Mouse (Mus musculus): ENCODE data around the gene Map3k14. TPM values are rescaled to one million over a fixed set of nuclear protein-coding genes. Genes with fewer than 3 reads are reported as not detected.

Gene Map3k14
- total RNA-seq, 2 experiments from 2014 or later, result 1.2 to 2.9 TPM

GRCm38 (mm10) chr11:103219995-103220394 lies 47.3 kb downstream of the Map3k14 start:
- ATAC-seq (replicated peaks; ENCODE audit: low FRiP score, low TSS enrichment, poor library complexity, severe bottlenecking), result no peak

GRCm38 (mm10) chr11:103219259-103219658 lies 48.0 kb downstream of the Map3k14 start:
- no peak for ATAC-seq (replicated peaks; ENCODE audit: low FRiP score, low TSS enrichment, poor library complexity, severe bottlenecking)

- ATAC-seq (replicated peaks; ENCODE audit: low FRiP score, low TSS enrichment, poor library complexity, severe bottlenecking), result no peak
Observed at GRCm38 (mm10) chr11:103218517-103218901, 48.8 kb downstream of the Map3k14 start.

- ATAC-seq (replicated peaks; ENCODE audit: low FRiP score, low TSS enrichment, poor library complexity, severe bottlenecking), result peak; percentile 81
Observed at GRCm38 (mm10) chr11:103217790-103218516, 49.3 kb downstream of the Map3k14 start, which contains the start of gene Spata32. Gene Spata32, minus strand, starts transcription at chr11:103218432.

- ATAC-seq (replicated peaks; ENCODE audit: low FRiP score, low TSS enrichment, poor library complexity, severe bottlenecking), result peak; percentile 53
Observed at GRCm38 (mm10) chr11:103215355-103215754, 51.9 kb downstream of the Map3k14 start.

GRCm38 (mm10) chr11:103213712-103214111 lies 53.6 kb downstream of the Map3k14 start:
- ATAC-seq (replicated peaks; ENCODE audit: low FRiP score, low TSS enrichment, poor library complexity, severe bottlenecking), result no peak

- ATAC-seq (replicated peaks; ENCODE audit: low FRiP score, low TSS enrichment, poor library complexity, severe bottlenecking), result no peak
Observed at GRCm38 (mm10) chr11:103210291-103210690, 57.0 kb downstream of the Map3k14 start.

- ATAC-seq (replicated peaks; ENCODE audit: low FRiP score, low TSS enrichment, poor library complexity, severe bottlenecking), result no peak
Observed at GRCm38 (mm10) chr11:103208458-103208857, 58.8 kb downstream of the Map3k14 start, which contains the start of gene 1700023F06Rik. Gene 1700023F06Rik, minus strand, starts transcription at chr11:103208558.

GRCm38 (mm10) chr11:103206203-103206602 lies 61.1 kb downstream of the Map3k14 start:
- ATAC-seq (replicated peaks; ENCODE audit: low FRiP score, low TSS enrichment, poor library complexity, severe bottlenecking), result no peak

GRCm38 (mm10) chr11:103202376-103202775 lies 64.9 kb downstream of the Map3k14 start:
- ATAC-seq (replicated peaks; ENCODE audit: low FRiP score, low TSS enrichment, poor library complexity, severe bottlenecking), result no peak

- peak; percentile 24; the same call in 1 of the 2 replicates for ATAC-seq (replicated peaks; ENCODE audit: low FRiP score, low TSS enrichment, poor library complexity, severe bottlenecking)
Observed at GRCm38 (mm10) chr11:103201664-103202063, 65.6 kb downstream of the Map3k14 start.

GRCm38 (mm10) chr11:103198911-103199803 lies 68.1 kb downstream of the Map3k14 start:
- no peak for ATAC-seq (replicated peaks; ENCODE audit: low FRiP score, low TSS enrichment, poor library complexity, severe bottlenecking)

GRCm38 (mm10) chr11:103198339-103198738 lies 68.9 kb downstream of the Map3k14 start:
- no peak for ATAC-seq (replicated peaks; ENCODE audit: low FRiP score, low TSS enrichment, poor library complexity, severe bottlenecking)

- no peak for ATAC-seq (replicated peaks; ENCODE audit: low FRiP score, low TSS enrichment, poor library complexity, severe bottlenecking)
Observed at GRCm38 (mm10) chr11:103197340-103197739, 69.9 kb downstream of the Map3k14 start.

GRCm38 (mm10) chr11:103195656-103196055 lies 71.6 kb downstream of the Map3k14 start:
- ATAC-seq (replicated peaks; ENCODE audit: low FRiP score, low TSS enrichment, poor library complexity, severe bottlenecking), result no peak

- no peak for ATAC-seq (replicated peaks; ENCODE audit: low FRiP score, low TSS enrichment, poor library complexity, severe bottlenecking)
Observed at GRCm38 (mm10) chr11:103195236-103195635, 72.0 kb downstream of the Map3k14 start.

GRCm38 (mm10) chr11:103193825-103194168 lies 73.5 kb downstream of the Map3k14 start:
- no peak for ATAC-seq (replicated peaks; ENCODE audit: low FRiP score, low TSS enrichment, poor library complexity, severe bottlenecking)

- no peak for ATAC-seq (replicated peaks; ENCODE audit: low FRiP score, low TSS enrichment, poor library complexity, severe bottlenecking)
Observed at GRCm38 (mm10) chr11:103192956-103193824, 74.1 kb downstream of the Map3k14 start.

- ATAC-seq (replicated peaks; ENCODE audit: low FRiP score, low TSS enrichment, poor library complexity, severe bottlenecking), result no peak
Observed at GRCm38 (mm10) chr11:103192230-103192955, 74.9 kb downstream of the Map3k14 start.
